Mouse (Mus musculus): ENCODE data around the gene Haus4.

The Haus4 gene

GRCm38 (mm10) chr14:54494234-54494633 is 60.2 kb downstream of the Haus4 start:
- peak; percentile 92 for DNase-seq (ENCODE audit: low spot score)

GRCm38 (mm10) chr14:54493236-54493635 is 61.2 kb downstream of the Haus4 start:
- DNase-seq (ENCODE audit: low spot score), result no peak

GRCm38 (mm10) chr14:54492345-54493131 is 61.9 kb downstream of the Haus4 start:
- DNase-seq (ENCODE audit: low spot score), result peak; percentile 43
